Mouse (Mus musculus) ovary, postnatal 10 days (tissue): ENCODE measurements at regions not wholly inside any gene's neighbourhood (a gene's known extent, or its start where the extent isn't known, plus 50 kb on each side); places are given as distances from the start of the nearest gene placed in this dataset.

Source experiments
- DNase-seq: peaks from one replicate; pipeline ENCODE4 v3.0.0; 2022; ENCODE audit warnings: low spot score

DNA sequence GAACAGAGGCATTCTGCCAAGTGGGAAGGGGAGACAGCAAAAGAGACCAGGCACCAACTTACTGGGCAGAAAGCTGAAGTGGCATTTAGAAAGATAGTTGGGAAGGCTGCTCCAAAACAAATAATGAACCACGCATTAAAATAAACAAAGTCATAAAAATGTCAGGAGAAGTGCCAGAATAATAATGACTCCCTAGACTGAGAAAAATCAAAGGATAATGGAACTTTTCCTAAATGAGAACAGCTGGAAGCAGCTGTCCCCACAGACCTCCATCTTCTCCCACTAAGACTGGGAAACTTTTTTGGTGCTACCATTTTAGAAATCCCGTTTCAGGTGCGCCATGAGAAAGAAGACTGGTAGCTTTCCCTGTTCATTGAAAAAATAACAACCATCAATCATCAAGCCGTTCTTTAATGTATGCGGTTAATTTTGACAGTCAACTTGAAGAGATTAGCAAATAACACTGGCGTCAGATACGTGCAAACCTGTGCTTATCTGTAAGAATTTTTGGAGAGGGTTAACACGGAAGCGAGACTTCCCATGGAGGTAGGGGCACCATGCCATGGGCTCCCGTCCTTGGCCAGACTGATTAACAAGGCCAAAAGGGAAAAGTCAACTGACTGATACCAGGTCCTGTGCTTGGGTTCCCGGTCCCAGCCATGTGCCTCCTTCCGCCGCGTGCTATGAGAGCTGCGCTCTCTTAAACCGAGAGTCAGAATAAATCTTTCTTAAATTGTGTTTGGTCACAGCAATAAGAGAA, 286.1 kb upstream of the Id4 start:
- no peak for DNase-seq

DNA sequence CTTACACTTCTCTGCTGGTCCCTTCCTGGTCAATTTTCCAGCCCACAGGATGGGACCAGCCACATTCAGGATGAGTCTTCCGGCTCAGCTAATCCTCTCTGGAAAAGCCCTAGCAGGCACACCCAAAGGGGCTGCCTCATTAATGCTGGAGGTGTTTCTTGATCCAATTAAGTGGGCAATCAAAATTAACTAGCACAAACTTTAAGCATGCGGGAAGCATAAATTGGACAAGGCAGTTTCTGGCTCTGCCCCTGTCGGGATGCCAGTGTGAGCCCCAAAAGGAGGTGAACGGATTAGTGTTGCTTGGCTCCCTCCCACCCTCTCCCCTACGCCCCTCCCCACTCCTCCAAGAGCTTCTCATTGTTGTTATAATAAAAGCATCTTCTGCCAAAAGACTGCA, 262.5 kb upstream of the Id4 start:
- no peak for DNase-seq

DNA sequence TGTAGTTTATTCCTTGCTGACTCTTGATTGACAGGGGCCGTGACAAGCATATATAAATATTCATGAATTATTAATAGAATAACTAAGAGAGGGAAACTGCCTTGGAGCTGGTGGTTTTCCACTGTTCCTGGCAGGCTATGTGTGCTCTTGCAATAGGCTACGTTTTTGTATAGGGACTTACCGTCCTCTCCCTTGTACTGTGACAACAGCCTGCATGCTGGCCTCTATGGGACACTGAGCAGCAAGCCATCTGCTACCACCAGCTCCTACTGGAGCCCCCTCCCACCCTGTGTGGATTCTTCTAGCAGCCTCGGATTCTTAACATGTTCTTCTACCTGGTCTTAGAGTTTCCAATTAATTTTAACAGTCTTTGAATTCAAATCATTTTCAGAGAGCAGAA, 261.6 kb upstream of the Id4 start:
- no peak for DNase-seq

DNA sequence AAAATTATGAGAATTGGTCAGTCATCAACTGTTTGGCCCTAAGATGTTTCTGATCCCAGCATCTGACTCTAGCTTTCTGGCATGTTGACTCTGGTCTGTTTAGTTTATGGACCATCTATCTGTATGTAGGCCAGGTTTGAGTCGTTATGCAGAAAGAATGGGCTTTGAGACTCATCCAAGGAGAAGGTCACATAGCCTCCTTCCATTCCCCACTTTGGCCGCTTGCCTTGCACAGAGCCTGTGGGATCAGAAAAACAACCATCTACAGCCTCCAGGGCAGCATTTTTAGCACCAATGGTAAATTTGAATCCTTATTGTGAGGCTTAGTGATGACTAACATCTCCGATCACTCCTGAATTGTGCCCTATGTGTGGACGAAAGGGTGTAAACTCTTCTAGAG, 257.9 kb upstream of the Id4 start:
- DNase-seq = peak; percentile 18

DNA sequence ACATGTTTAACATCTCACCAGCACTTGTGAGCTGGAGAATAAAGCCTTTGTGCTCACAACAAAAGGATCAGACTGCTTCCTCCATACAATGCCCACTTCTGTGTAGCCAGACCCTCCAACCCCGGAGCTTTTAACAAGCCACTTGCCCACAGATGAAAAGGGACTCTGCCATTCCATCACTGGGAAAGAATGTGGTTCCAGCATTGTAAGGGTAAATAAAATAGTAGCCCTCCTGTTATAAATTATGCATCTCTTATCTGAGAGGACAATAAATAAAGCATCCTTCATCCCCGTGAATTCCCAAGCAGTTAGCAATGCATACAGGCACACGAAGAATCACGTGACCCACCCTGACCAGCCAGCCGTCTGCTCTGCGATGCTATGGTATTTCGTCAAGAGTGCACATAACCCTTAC, 247.7 kb upstream of the Id4 start:
- no peak for DNase-seq

DNA sequence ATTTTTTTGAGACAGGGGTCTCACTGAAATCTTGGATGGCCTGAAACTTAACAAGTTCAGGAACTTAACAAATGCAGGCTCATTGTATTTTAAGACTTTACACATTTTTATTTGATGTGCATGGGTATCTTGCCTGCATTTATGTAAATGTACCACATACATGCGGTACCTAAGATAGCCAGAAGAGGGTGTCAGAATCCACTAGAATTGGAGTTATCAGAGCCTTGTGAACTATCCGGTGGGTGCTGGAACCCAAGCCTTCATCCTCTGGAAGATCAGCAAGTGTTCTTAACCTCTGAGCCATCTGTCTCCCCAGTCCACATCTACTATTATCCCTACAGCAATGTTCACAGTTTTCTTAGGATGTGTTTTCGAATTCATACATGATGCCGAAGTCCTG, 245.7 kb upstream of the Id4 start:
- no peak for DNase-seq

DNA sequence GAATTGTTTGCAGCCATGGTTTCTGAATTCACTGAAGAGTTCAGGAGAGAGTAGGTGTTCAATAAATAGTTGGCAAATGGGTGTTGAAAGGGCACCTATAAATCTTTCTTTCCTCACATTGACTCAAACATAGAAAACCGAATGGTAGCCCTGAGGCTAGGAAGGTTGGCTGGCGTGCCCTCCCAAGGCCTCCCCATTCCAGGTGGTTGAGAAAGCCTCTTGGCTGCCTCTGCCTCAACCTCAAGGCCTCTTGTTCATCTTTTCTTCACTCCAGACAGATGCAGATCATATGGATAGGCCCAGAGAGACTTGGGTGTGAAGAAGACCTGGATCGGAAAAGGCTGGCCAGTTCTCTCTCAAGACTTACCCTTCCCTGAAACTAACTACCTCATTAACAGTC, 245.0 kb upstream of the Id4 start:
- no peak for DNase-seq

DNA sequence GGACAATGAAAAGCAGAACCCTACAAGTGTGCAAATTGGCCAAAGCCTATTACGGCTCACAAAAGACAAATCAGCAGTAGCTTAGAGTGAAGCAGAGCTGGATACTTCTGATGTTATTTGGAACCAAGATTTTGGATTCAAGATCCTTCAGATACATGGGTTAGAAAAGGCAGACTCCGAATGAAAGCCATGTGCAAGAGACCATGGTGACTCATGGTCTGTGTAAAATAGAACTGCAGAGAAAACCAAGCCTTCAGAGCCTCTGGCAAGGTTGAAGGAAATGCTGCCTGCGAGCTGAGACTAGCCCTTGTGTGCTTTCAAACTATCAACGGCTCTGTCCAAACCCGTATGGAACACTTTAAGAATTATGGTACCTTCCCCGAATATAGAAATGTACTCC, 244.4 kb upstream of the Id4 start:
- no peak for DNase-seq

DNA sequence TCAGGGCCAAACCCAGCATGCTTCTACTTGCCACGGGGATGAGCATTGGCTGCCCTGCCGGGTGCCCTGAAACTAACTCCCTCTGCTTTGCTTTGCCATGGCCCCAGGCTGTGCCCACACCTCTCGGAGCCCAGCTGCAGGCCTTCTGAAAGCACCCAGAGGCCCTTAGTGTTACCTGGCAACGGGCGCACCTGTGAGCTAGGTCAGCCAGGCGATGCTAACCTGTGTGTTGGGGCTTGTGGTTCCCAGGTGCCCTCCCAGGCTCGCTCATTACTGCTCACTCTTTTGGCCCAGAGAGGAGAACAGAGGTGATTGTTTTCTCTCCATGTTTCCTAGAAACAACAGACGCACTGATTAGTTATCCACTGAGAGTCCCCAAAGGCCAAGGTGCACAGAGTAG, 243.4 kb upstream of the Id4 start:
- no peak for DNase-seq

DNA sequence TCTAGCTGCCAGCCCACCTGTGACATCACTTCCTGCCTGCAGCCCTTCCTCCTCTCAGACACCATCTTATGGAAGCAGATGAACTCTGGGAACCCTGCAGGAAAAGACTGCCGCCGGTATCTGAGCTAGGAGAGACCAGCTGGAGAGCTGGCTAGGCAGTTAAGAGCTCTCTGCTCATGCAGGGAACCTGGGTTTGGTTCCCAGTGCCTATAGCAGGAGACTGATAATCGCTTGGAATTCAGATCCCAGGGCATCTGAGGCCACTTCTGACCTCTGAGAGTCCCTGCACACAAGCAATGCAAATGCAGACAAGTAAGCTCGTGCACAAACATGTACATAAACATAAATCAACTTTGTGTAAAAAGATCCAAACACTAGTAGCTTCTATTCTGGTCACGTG, 242.4 kb upstream of the Id4 start:
- no peak for DNase-seq

DNA sequence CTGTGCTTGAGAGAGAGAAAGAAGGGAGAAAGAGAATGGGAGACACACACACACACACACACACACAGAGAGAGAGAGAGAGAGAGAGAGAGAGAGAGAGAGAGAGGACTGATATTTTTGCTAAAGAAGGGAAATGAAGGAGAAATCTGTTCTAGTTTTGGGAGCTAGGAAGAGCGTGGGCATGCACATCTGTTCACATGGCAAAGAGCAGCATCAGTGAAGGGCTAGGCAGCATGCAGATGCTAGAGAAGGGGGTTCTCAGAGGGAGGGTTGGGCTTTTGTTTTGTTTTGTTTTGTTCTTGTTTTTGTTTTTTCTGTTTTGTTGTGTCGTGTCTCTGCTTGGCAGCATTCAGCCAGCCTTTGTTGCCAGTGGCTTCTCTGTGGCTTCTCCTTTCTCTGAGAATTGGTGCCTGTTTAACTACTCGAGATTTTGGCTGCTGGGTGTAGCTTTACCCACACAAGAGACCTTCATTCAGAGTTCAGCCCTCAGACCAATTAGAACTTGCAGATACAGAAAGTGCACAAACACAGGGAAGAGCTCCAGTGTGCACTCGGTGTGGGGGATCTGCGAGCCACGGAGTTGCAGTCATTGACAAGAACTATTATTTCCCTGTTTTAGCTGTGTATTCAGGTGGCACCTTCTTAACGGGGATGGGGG, 237.9 kb upstream of the Id4 start:
- no peak for DNase-seq

DNA sequence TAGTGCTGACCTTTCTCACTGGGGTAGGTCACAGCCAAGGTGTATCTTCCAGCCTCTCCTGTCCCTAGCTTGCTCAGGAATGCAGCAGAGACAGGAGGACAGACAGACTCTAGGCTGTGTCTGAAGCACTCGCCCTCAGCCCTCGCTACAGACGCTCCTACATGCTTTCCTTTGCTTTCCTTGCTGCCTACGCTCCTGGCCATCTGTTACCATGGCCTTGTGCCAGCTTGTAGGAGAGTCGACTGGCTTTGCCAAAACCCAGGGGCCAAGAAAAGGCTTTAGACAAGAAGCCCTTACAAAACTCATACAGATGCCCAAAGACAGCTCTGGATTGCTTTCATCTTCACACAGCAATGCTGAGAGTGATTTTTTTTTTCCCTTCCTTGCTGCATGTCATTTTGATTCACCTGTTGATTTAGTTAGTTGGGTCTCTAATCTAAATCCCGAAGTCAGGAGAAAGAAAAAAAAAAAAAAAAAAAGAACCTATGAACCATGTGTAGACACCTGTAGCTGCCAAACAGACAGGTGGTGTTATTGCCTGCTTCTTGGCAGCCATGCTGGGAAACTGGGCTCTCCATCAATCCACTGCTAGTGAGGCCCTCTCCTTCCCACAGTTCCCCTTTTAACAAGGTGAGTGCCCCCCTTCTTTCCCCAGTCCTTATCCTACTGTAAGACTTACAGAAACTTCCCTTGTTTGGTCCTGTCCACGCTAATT, 233.1 kb upstream of the Id4 start:
- DNase-seq = peak; percentile 9

DNA sequence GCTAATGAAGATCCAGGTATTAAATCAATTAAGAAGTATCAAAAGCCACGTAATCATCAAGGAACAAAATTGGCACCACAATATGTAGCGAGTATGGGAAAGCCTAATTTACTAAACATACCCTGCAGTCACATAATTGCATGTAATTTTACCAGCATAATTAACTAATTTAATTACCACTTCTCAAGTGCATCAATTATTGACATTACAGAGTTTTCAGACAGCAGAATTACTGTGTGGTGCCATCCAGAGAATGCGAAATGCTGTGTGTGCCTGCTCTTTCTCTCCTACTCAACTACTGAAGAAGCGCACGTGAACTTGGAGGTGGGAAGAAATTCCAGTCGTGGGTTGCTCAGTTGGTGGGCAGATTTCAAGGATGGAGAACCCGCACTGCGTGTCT, 229.5 kb upstream of the Id4 start:
- no peak for DNase-seq

DNA sequence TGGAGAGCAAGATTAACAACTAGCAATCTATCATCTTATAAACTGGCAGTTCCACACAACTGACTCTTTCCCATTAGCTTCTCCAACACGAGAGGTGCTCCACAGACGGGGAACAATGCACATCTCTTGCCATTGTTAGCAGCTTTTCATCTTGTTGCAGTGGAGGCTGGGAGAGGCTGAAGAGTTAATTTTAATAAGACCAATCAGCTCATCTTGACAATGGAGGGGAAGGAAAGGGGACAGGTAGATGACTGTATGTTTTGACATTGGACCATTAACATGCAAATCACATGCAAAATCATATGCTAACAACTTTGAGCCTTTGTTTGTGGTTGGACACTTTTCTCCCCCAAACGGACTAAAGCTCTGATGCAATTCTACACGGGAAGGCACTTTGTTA, 218.9 kb upstream of the Id4 start:
- DNase-seq = no peak

DNA sequence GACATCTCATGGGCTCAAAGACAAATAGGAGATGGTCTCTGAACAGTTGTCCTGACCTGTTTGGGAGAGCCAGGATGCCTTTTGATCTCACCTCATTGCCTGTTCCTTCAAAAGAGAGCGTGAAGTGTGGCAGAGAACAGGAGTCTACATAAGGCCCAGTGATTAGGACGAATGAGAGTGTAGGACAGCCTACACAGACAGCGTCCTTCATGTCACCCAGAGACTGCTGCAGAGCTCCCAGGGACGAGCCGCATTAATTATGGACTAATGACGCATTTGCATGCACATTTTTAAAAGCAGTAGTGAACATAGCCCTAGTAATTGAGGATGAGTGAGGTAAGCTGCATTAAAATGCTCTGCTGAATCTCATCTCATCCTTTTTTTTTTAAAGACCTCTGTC, 218.5 kb upstream of the Id4 start:
- no peak for DNase-seq

DNA sequence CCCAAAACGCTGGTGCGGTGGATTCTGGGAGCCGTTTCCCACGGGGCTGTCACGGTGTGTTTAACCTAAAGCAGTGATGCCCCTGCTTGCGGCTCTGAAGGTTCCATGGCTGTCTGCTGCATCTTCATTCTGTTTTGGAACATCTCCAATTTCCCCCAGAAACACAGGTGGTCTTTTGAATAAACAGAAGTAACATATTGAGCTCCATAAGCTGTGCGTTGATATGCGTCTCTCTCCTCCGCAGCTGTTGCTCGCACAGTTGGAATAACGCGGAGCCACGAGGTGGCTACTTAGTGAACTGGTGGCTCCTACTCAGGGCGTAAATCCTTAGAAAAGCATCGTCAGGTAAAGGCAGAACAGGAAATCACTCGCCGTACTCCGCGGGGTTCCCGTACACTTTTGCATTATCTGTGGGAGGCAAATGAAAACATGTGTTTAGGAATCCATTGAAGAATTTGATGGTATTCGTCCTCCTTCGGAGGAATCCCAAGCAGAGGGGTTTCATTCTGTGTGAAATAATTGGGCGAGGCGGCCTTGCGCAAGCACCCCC, 214.8 kb upstream of the Id4 start:
- DNase-seq = no peak

DNA sequence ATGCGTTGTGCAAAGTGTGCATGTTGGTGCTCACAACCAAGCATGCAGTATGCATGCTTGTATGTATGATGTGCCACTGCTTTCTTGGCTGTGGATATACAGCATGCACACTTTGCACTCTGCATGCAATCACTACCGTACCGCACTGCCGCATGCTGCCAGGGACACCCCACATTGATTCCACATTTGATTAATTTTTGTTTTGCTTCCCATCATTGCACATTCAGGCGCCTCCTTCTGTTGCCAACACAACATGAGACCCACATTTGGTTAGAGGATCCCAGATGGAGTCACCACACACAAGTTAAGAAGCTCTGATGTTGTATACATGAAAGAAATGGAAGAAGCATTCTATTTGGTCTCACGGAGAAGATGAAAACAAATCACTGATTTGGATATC, 211.2 kb upstream of the Id4 start:
- DNase-seq = no peak

DNA sequence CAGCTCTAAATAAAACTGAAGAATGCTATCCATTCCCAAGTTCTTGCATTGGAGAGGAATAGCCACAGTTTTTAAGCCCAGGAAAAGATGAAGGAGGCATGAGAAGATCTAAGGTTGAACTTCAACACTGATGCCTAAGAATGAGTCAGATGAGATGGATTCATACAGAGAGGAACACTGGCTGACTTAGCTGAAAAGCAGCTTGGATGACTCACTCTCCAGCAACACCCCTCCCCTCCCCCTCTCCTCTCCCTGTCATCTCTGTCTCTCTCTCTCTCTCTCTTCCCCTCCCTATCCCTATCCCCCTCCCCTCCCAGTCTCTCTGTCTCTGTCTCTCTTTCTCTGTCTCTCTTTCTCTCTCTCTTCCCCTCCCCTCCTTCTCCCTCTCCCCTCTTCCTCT, 186.4 kb upstream of the Id4 start:
- no peak for DNase-seq

DNA sequence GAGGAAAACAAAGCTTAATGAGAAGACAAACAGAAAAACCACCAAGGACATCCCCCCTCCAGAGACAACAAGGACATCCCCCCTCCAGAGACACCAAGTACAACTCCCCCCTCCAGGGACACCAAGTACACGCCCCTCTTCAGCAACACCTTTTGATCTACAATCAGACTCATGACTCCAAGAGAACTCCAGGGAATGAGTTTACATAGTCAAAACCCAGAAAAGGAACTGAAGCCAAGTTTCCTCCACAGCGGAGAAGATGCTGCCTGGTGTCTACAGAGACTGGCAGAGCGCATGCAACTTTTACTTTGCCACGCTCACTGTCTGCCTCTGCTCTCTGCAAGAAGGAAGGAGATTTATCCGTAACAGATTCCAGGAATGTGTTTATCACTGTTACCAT, 185.7 kb upstream of the Id4 start:
- no peak for DNase-seq

DNA sequence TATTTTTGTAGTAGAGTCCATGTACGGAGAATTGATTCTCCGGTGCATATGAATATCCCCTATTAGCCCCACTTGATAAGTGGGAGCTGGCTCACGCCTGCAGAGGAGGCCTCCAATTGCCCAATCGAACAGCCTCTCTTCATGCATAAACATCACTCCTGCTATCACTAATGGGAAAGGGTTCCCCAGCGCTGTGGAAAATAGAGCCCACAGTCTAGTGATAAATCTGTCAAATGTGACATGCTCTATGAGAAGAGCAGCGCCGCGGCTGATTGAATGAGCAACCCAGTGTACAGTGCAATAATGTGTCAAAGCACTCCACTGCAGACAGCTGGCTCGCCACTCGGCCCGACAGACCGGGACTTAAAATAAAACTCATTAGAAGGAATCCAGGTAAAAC, 182.8 kb upstream of the Id4 start:
- no peak for DNase-seq

DNA sequence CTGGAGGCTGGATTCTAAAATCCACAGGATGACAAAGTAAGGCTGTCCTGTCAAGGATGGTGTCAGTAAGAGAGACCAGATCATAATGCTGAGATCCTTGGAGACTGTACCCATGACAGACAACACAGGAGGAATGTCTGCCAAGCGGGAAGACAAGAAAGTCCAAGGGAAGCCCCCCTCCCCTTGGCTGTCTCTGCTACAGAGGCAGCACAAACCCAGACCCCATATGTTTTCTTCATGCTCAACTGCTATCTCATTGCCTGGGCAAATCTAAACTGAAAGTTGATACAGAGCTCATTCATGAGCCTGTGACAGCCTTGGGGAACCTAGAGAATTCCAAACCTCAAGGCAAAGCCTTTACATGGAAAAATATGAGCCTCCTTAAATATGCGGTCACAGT, 177.7 kb upstream of the Id4 start:
- DNase-seq = no peak

DNA sequence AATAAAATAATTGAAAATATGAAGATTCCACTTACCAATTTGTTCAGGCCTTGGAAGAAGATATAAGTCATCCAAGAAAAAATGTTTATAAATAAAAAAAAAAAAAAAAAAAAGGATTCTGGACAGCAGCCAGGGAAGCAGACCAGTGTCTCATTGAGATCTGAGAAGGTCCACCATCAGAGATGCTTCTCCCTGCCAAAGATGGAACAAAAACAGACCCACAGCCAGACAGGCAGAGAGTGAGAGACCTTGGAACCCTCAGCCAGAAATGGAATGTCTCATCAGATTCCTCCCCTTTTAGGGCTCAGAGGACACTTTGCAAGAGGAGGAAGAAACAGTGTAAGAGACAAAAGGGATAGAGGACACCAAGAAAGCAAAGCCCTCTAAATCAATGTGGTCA, 177.2 kb upstream of the Id4 start:
- no peak for DNase-seq
